Mouse (Mus musculus): ENCODE data around the gene Cerk.
A peak's percentile ranks its signal among the peaks of the same experiment; 100 is the strongest.
"Not testable (repeated sequence)": the region's sequence is repeated elsewhere in the genome, so short reads cannot be mapped to it uniquely, and the experiment has no call there.

The Cerk gene

GRCm38 (mm10) chr15:86180427-86180826, 5.5 kb downstream of the Cerk start:
- no peak for DNase-seq

GRCm38 (mm10) chr15:86178594-86178993, 7.3 kb downstream of the Cerk start:
- no peak for DNase-seq

- peak; percentile 81 for DNase-seq
These were observed 8.2 kb downstream of the Cerk start for GRCm38 (mm10) chr15:86177703-86178251.

- no peak for DNase-seq
These were observed 8.9 kb downstream of the Cerk start for GRCm38 (mm10) chr15:86176771-86177702.

GRCm38 (mm10) chr15:86176166-86176565, 9.8 kb downstream of the Cerk start:
- no peak for DNase-seq

- DNase-seq = no peak
These were observed 10.5 kb downstream of the Cerk start for GRCm38 (mm10) chr15:86175253-86176050.

GRCm38 (mm10) chr15:86173136-86173985, 12.6 kb downstream of the Cerk start:
- peak; percentile 25 for DNase-seq

- DNase-seq = peak; percentile 24
These were observed 13.4 kb downstream of the Cerk start for GRCm38 (mm10) chr15:86172526-86172925.

- peak; percentile 29 for DNase-seq
These were observed 13.8 kb downstream of the Cerk start for GRCm38 (mm10) chr15:86172124-86172523.

GRCm38 (mm10) chr15:86171316-86171715, 14.6 kb downstream of the Cerk start:
- DNase-seq = no peak

GRCm38 (mm10) chr15:86169817-86170110, 16.2 kb downstream of the Cerk start:
- DNase-seq = no peak

- DNase-seq = peak; percentile 23
These were observed 16.8 kb downstream of the Cerk start for GRCm38 (mm10) chr15:86168941-86169816.

GRCm38 (mm10) chr15:86168505-86168867, 17.5 kb downstream of the Cerk start:
- DNase-seq = peak; percentile 34

- peak; percentile 23 for DNase-seq
These were observed 18.0 kb downstream of the Cerk start for GRCm38 (mm10) chr15:86167787-86168504.

- DNase-seq = peak; percentile 80
These were observed 18.8 kb downstream of the Cerk start for GRCm38 (mm10) chr15:86167032-86167655.

- no peak for DNase-seq
These were observed 19.9 kb downstream of the Cerk start for GRCm38 (mm10) chr15:86165811-86166590.

GRCm38 (mm10) chr15:86164718-86165345, 21.1 kb downstream of the Cerk start:
- DNase-seq = no peak

- not testable (repeated sequence) for DNase-seq
These were observed 24.1 kb downstream of the Cerk start for GRCm38 (mm10) chr15:86161800-86162199.

GRCm38 (mm10) chr15:86160906-86161305, 25.0 kb downstream of the Cerk start:
- DNase-seq = no peak
